Mouse (Mus musculus) CH12.LX (cell line): ENCODE data around the gene Slc22a14. TPM values are rescaled to one million over a fixed set of nuclear protein-coding genes. Genes with fewer than 3 reads are reported as not detected.
A peak's percentile ranks its signal among the peaks of the same experiment; 100 is the strongest.

Source experiments
- DNase-seq: peaks from one replicate; pipeline ENCODE4 v3.0.0-alpha.2; 2013; ENCODE audit errors: extremely low read depth
- H3K27ac ChIP-seq: 2 replicates; pipeline ENCODE4 v1.5.1; 2012; ENCODE audit warnings: low read depth, mild to moderate bottlenecking, control low read depth, moderate library complexity; ENCODE audit not compliant: insufficient read depth
- H3K27me3 ChIP-seq: replicated peaks from 2 replicates; pipeline ENCODE3; 2012; ENCODE audit warnings: inconsistent platforms
- H3K36me3 ChIP-seq, 2 experiments: replicated peaks in 1 of 2; 2 replicates each; pipeline versions ENCODE3 to v1.6.1; 2012; ENCODE audit warnings: inconsistent platforms in 1 of 2, low read length in 1 of 2, mild to moderate bottlenecking in 1 of 2, mixed read lengths in 1 of 2, moderate library complexity in 1 of 2; ENCODE audit not compliant: control insufficient read depth in 1 of 2, insufficient read depth in 1 of 2
- H3K4me1 ChIP-seq, 2 experiments: 2 replicates each; pipeline ENCODE4 v1.6.1; 2012; ENCODE audit warnings: inconsistent platforms in 1 of 2, moderate library complexity in 1 of 2; ENCODE audit not compliant: insufficient read depth in 2 of 2, control insufficient read depth in 1 of 2
- H3K4me2 ChIP-seq: 2 replicates; pipeline ENCODE4 v1.6.1; 2012; ENCODE audit warnings: low read depth, mild to moderate bottlenecking, control low read depth; ENCODE audit not compliant: poor library complexity, insufficient read depth, severe bottlenecking
- H3K4me3 ChIP-seq, 3 experiments: fragments of 150-350 bp in 1 of 3; sonication (generic) in 1 of 3; replicated peaks in 1 of 3; 2 replicates each; pipeline versions ENCODE3 to v1.5.1; 2011 to 2012; ENCODE audit warnings: low read depth in 2 of 3, low read length in 2 of 3, mild to moderate bottlenecking in 2 of 3, moderate library complexity in 2 of 3, control low read depth in 1 of 3, improper control_type of control experiment in 1 of 3, inconsistent platforms in 1 of 3, mixed read lengths in 1 of 3; ENCODE audit not compliant: poor library complexity in 1 of 3
- H3K79me2 ChIP-seq: replicated peaks from 2 replicates; pipeline ENCODE4 v1.6.1; 2012; ENCODE audit warnings: mild to moderate bottlenecking, moderate library complexity; ENCODE audit not compliant: control insufficient read depth, poor library complexity, insufficient read depth, severe bottlenecking; ENCODE audit errors: extremely low read depth
- H3K9ac ChIP-seq: 2 replicates; pipeline ENCODE4 v1.6.1; 2012; ENCODE audit warnings: low read depth, mild to moderate bottlenecking, control low read depth, moderate library complexity; ENCODE audit not compliant: insufficient read depth
- H3K9me3 ChIP-seq: replicated peaks from 2 replicates; pipeline ENCODE3; 2012; ENCODE audit warnings: low read length, inconsistent platforms, mixed read lengths
- CHD1 ChIP-seq: IDR thresholded peaks from 2 replicates; pipeline ENCODE4 v1.6.1; 2012; ENCODE audit warnings: low read depth, low read length, improper control_type of control experiment, inconsistent platforms
- CHD2 ChIP-seq: IDR thresholded peaks from 2 replicates; pipeline ENCODE4 v1.6.1; 2011; ENCODE audit warnings: low read length, improper control_type of control experiment
- CTCF ChIP-seq, 2 experiments: IDR thresholded peaks in 1 of 2; conservative IDR thresholded peaks in 1 of 2; 2 replicates each; pipeline ENCODE4 v1.5.1; 2011 to 2012; ENCODE audit warnings: low read depth in 2 of 2, low read length in 2 of 2, improper control_type of control experiment in 1 of 2, inconsistent platforms in 1 of 2, mild to moderate bottlenecking in 1 of 2, moderate library complexity in 1 of 2
- E2F4 ChIP-seq: IDR thresholded peaks from 2 replicates; pipeline ENCODE4 v1.6.1; 2011; ENCODE audit warnings: low read depth, low read length, improper control_type of control experiment; ENCODE audit not compliant: insufficient replicate concordance
- ELF1 ChIP-seq: IDR thresholded peaks from 2 replicates; pipeline ENCODE4 v1.6.1; 2014; ENCODE audit warnings: low read depth, mild to moderate bottlenecking, inconsistent platforms, low read length, improper control_type of control experiment
- ETS1 ChIP-seq: conservative IDR thresholded peaks from 2 replicates; pipeline ENCODE4 v1.6.1; 2012; ENCODE audit warnings: low read depth, mild to moderate bottlenecking, inconsistent platforms, low read length, improper control_type of control experiment, moderate library complexity
- HCFC1 ChIP-seq: IDR thresholded peaks from 2 replicates; pipeline ENCODE4 v1.6.1; 2012; ENCODE audit warnings: low read depth, mild to moderate bottlenecking, inconsistent platforms, low read length, improper control_type of control experiment
- JUN ChIP-seq: IDR thresholded peaks from 2 replicates; pipeline ENCODE4 v1.6.1; 2011; ENCODE audit warnings: low read depth, mild to moderate bottlenecking, low read length, improper control_type of control experiment, moderate library complexity; ENCODE audit not compliant: insufficient read depth
- JUND ChIP-seq: conservative IDR thresholded peaks from 2 replicates; pipeline ENCODE4 v1.6.1; 2011; ENCODE audit warnings: low read depth, low read length, improper control_type of control experiment
- KAT2A ChIP-seq: IDR thresholded peaks from 2 replicates; pipeline ENCODE4 v1.6.1; 2012; ENCODE audit warnings: low read length, improper control_type of control experiment, inconsistent platforms; ENCODE audit not compliant: insufficient replicate concordance
- MAX ChIP-seq: IDR thresholded peaks from 2 replicates; pipeline ENCODE4 v1.6.1; 2011; ENCODE audit warnings: low read length, improper control_type of control experiment
- MAZ ChIP-seq: IDR thresholded peaks from 2 replicates; pipeline ENCODE4 v1.6.1; 2012; ENCODE audit warnings: low read depth, mild to moderate bottlenecking, inconsistent platforms, low read length, improper control_type of control experiment, moderate library complexity
- MEF2A ChIP-seq: IDR thresholded peaks from 2 replicates; pipeline ENCODE4 v1.6.1; 2014; ENCODE audit warnings: low read depth, mild to moderate bottlenecking, inconsistent platforms, low read length, improper control_type of control experiment, borderline replicate concordance
- MXI1 ChIP-seq: IDR thresholded peaks from 2 replicates; pipeline ENCODE4 v1.6.1; 2011; ENCODE audit warnings: mild to moderate bottlenecking, low read depth, low read length, improper control_type of control experiment
- MYC ChIP-seq: IDR thresholded peaks from 2 replicates; pipeline ENCODE4 v1.6.1; 2011; ENCODE audit warnings: low read depth, mild to moderate bottlenecking, improper control_type of control experiment, low read length
- NELFE ChIP-seq: IDR thresholded peaks from 2 replicates; pipeline ENCODE4 v1.6.1; 2011; ENCODE audit warnings: low read depth, low read length, improper control_type of control experiment
- POLR2AphosphoS2 ChIP-seq: IDR thresholded peaks from 2 replicates; pipeline ENCODE4 v1.6.1; 2011; ENCODE audit warnings: low read depth, low read length, improper control_type of control experiment
- TBP ChIP-seq: conservative IDR thresholded peaks from 2 replicates; pipeline ENCODE4 v1.6.1; 2011; ENCODE audit warnings: low read depth, low read length, improper control_type of control experiment
- TCF12 ChIP-seq: IDR thresholded peaks from 2 replicates; pipeline ENCODE4 v1.6.1; 2014; ENCODE audit warnings: low read depth, mild to moderate bottlenecking, inconsistent platforms, low read length, improper control_type of control experiment
- USF1 ChIP-seq: IDR thresholded peaks from 2 replicates; pipeline ENCODE4 v1.6.1; 2014; ENCODE audit warnings: low read depth, mild to moderate bottlenecking, inconsistent platforms, low read length, improper control_type of control experiment
- ZC3H11A ChIP-seq: IDR thresholded peaks from 2 replicates; pipeline ENCODE4 v1.6.1; 2012; ENCODE audit warnings: low read depth, mild to moderate bottlenecking, inconsistent platforms, low read length, improper control_type of control experiment
- ZMIZ1 ChIP-seq: IDR thresholded peaks from 2 replicates; pipeline ENCODE4 v1.6.1; 2012; ENCODE audit warnings: low read depth, mild to moderate bottlenecking, inconsistent platforms, low read length, improper control_type of control experiment
- ZNF384 ChIP-seq: IDR thresholded peaks from 2 replicates; pipeline ENCODE4 v1.6.1; 2012; ENCODE audit warnings: low read depth, low read length, improper control_type of control experiment, inconsistent platforms
- dilution Hi-C: fragments of 300-500 bp; cut with MboI; formaldehyde crosslinking; loops from 2 replicates; pipeline ENCODE4 v1.14.3; 2020; ENCODE audit warnings: low sequenced_read_pairs; ENCODE audit not compliant: extremely low pct_unique_long_range_greater_than_20kb, extremely low pct_ligation_motif_present
- in situ Hi-C: fragments of 300-500 bp; cut with MboI; formaldehyde crosslinking; loops from 3 replicates; pipeline ENCODE4 v1.14.3; 2019; ENCODE audit warnings: low sequenced_read_pairs, low pct_ligation_motif_present, low pct_unique_long_range_greater_than_20kb, mixed read lengths
- polyA plus RNA-seq: library from polyadenylated mRNA; unstranded; fragments of >175 nt; gene quantifications from 2 replicates; pipeline ENCODE4 v1.2.1, GENCODE M21; 2012; ENCODE audit warnings: low read depth; ENCODE audit not compliant: insufficient read length
- total RNA-seq, 2 experiments: library from RNA; depleted of rRNA; stranded (reverse); fragments of 300-350 nt in 1 of 2; fragments of >200 nt in 1 of 2; gene quantifications; 2 replicates each; pipeline ENCODE4 v1.2.3; 2012 to 2014

The Slc22a14 gene
- total and polyA plus RNA-seq, 3 experiments = not detected

DNA sequence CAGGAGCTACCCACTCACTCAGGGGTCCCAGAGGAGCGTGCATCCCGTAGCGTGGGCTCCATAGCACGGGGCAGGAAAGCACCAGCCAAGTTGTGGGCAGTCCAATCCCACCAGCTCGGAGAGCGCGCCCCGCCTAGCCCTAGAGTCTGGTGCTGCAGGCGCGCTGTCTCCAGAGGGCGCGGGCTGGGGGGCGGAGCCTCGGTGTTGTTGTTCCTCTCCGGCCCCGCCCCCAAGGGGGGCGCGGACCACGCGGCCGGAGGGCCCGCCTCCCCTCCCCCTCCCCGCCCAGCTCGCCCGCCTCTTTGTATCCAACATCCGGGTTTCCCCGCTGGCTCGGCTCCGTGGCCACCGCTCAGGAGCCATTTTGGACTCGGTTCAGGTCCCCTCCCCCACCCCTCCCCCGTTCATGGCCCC is 36.5 kb upstream of the Slc22a14 start, which contains the start of gene Acvr2b:
Gene Acvr2b, plus strand, starts transcription at position 318 of the 414 bp plus-strand sequence.
- Histone ChIP-seq H3K9ac (peak within 1 kb of the TSS; percentile 73), H3K79me2 (no peaks in the 10 kb centered on the region), H3K4me1 (peaks cover 0 to 29% of the 10 kb centered on the region in 2 experiments; a peak in 2 of 4 replicates), H3K4me2 (peak within 1 kb of the TSS; percentile 86), H3K27ac (no peak within 1 kb of the TSS), H3K4me3 (peak within 1 kb of the TSS; percentile 35 to 84 (median 65)), H3K36me3 (no peaks in the 10 kb centered on the region), H3K9me3 (peaks cover 3% of the 10 kb centered on the region), H3K27me3 (peaks cover 61% of the 10 kb centered on the region)
- in situ Hi-C loops (no loop called here), dilution Hi-C loops (no loop called here)
- TF ChIP-seq ZNF384 (no peak), CTCF (conservative IDR thresholded peaks at IDR 0.05 in 1 of 2, IDR thresholded peaks at IDR 0.05 in 1 of 2; ENCODE audit: low read depth in 2 of 2, low read length in 2 of 2) (peak in 1 of 2 experiments; percentile 9; a peak in 2 of 4 replicates), TCF12 (no peak), MAX (peak; percentile 60), CHD2 (peak; percentile 24; the same call in 1 of the 2 replicates), HCFC1 (no peak), MXI1 (0 out of 2 replicates have a peak, but pooled peaks have one; percentile 24)
- DNase-seq = peak; percentile 86

DNA sequence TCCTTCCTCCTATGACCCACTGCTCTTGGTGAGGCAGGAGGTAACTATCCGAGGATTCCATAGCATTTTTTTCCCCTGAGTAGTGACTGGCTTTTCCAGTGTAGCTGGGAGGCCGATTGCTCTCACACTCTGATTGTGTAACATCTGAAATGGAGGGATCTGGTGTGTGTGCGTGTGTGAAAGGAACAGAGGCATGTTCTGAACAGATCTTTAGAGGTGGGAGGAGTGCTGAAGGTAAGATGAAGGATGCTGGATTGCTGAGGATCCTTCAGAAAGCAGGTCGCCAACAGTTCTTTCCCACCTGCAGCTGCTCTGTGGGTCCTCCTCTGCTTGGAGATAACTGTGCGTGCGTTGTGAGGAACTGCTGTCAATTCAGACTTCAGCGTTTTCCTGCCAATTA is 36.0 kb upstream of the Slc22a14 start:
- Histone ChIP-seq H3K79me2 (no peaks in the 10 kb centered on the region), H3K36me3 (no peaks in the 10 kb centered on the region), H3K9me3 (peaks cover 3% of the 10 kb centered on the region), H3K27me3 (peaks cover 61% of the 10 kb centered on the region), H3K27ac (no peak overlapping the region), H3K4me3 (peak overlapping the region; percentile 20 to 65 (median 52)), H3K4me1 (peaks cover 0 to 29% of the 10 kb centered on the region in 2 experiments; a peak in 2 of 4 replicates), H3K9ac (peak overlapping the region; percentile 13; the same call in 1 of the 2 replicates), H3K4me2 (peak overlapping the region; percentile 86)
- TF ChIP-seq ETS1 (no peak), MAZ (no peak), NELFE (no peak), ELF1 (no peak), KAT2A (no peak), HCFC1 (no peak), TBP (no peak), ZC3H11A (no peak), POLR2AphosphoS2 (no peak), CHD1 (no peak), JUN (no peak), MAX (no peak), ZMIZ1 (no peak), CTCF (conservative IDR thresholded peaks at IDR 0.05 in 1 of 2, IDR thresholded peaks at IDR 0.05 in 1 of 2; ENCODE audit: low read depth in 2 of 2, low read length in 2 of 2) (no peak), USF1 (no peak), JUND (no peak), E2F4 (no peak), MEF2A (no peak), MYC (no peak)
- dilution Hi-C loops (no loop called here), in situ Hi-C loops (no loop called here)
- DNase-seq = no peak
